Mouse (Mus musculus) CH12.LX (cell line): ENCODE data around the gene Lsg1.

Experiments used
- BHLHE40 ChIP-seq: IDR thresholded peaks from 2 replicates; pipeline ENCODE4 v1.6.1; 2011; ENCODE audit warnings: mild to moderate bottlenecking, low read depth, low read length, improper control_type of control experiment
- HCFC1 ChIP-seq: IDR thresholded peaks from 2 replicates; pipeline ENCODE4 v1.6.1; 2012; ENCODE audit warnings: low read depth, mild to moderate bottlenecking, inconsistent platforms, low read length, improper control_type of control experiment
- TBP ChIP-seq: conservative IDR thresholded peaks from 2 replicates; pipeline ENCODE4 v1.6.1; 2011; ENCODE audit warnings: low read depth, low read length, improper control_type of control experiment

DNA sequence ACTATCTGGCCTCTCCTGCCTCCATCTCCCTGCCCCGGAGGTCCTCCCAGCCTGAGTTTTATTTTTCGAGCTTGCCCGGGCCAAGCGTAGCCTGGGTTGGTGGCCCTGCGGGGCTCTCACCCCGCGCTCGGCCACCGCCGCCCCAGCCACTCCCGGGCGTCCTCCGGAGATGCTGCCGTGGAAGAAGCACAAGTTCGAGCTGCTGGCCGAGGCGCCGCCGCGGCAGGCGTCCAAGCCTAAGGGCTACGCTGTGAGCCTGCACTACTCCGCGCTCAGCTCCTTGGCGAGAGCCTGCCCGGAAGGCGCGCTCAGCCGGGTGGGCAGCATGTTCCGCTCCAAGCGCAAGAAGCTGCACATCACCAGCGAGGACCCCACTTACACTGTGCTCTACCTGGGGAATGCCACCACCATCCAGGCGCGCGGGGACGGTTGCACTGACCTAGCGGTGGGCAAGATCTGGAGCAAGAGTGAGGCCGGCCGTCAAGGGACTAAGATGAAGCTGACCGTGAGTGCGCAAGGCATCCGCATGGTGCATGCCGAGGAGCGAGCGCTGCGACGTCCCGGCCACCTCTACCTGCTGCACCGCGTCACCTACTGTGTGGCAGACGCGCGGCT is 13.1 kb upstream of the Lsg1 start:
- TF ChIP-seq HCFC1 = no peak
- TF ChIP-seq BHLHE40 = no peak
- TF ChIP-seq TBP = no peak
